Mouse (Mus musculus): Measurements from ENCODE around the gene Macf1.

- no peak for TF ChIP-seq POLR2A (IDR thresholded peaks at IDR 0.05; ENCODE audit: extremely low read depth, insufficient read depth, low read length)
- TF ChIP-seq CTCF (IDR thresholded peaks at IDR 0.05; ENCODE audit: extremely low read depth, insufficient read depth, low read length): no peak
Measured at GRCm38 (mm10) chr4:123707340-123707739, 23.2 kb upstream of the Macf1 start.
